Mouse (Mus musculus) embryonic facial prominence, embryonic 11.5 days (tissue): ENCODE data around the gene Cabp5. TPM values are rescaled to one million over a fixed set of nuclear protein-coding genes. Genes with fewer than 3 reads are reported as not detected.
"Not testable (repeated sequence)": the region's sequence is repeated elsewhere in the genome, so short reads cannot be mapped to it uniquely, and the experiment has no call there.

Experiments
- ATAC-seq: fragments of 200-750 bp; cut with Nextera tagmentation; replicated peaks from 2 replicates; pipeline ENCODE4 v1.8.0; 2017; ENCODE audit warnings: low read depth; ENCODE audit not compliant: insufficient number of reproducible peaks, low FRiP score, low TSS enrichment
- DNase-seq: peaks from one replicate; pipeline ENCODE4 v3.0.0-alpha.2; 2015; ENCODE audit warnings: low spot score
- H3K27ac ChIP-seq: fragments of 300-500 bp; sonication (generic); replicated peaks from 2 replicates; pipeline ENCODE4 v1.5.1; 2014; ENCODE audit warnings: mild to moderate bottlenecking, low read depth, low read length, control low read depth
- H3K27me3 ChIP-seq: fragments of 300-500 bp; sonication (generic); 2 replicates; pipeline ENCODE4 v1.6.1; 2014; ENCODE audit warnings: mild to moderate bottlenecking, low read length, moderate library complexity, mixed read lengths; ENCODE audit not compliant: control insufficient read depth, insufficient read depth
- H3K36me3 ChIP-seq: fragments of 300-500 bp; sonication (generic); replicated peaks from 2 replicates; pipeline ENCODE4 v1.6.1; 2014; ENCODE audit warnings: low read depth, mild to moderate bottlenecking, low read length, moderate library complexity, mixed read lengths; ENCODE audit not compliant: control insufficient read depth, insufficient read depth
- H3K4me1 ChIP-seq: fragments of 300-500 bp; sonication (generic); 2 replicates; pipeline ENCODE4 v1.6.1; 2014; ENCODE audit warnings: low read length, mixed read lengths; ENCODE audit not compliant: control insufficient read depth, insufficient read depth
- H3K4me2 ChIP-seq: fragments of 300-500 bp; sonication (generic); 2 replicates; pipeline ENCODE4 v1.6.1; 2014; ENCODE audit warnings: low read depth, mild to moderate bottlenecking, control low read depth, low read length, moderate library complexity
- H3K4me3 ChIP-seq: fragments of 300-500 bp; sonication (generic); 2 replicates; pipeline ENCODE4 v1.5.1; 2014; ENCODE audit warnings: low read depth, low read length, control low read depth
- H3K9ac ChIP-seq: fragments of 300-500 bp; sonication (generic); replicated peaks from 2 replicates; pipeline ENCODE4 v1.6.1; 2014; ENCODE audit warnings: mild to moderate bottlenecking, control low read depth, low read length
- H3K9me3 ChIP-seq: fragments of 300-500 bp; sonication (generic); replicated peaks from 2 replicates; pipeline ENCODE4 v1.6.1; 2016; ENCODE audit warnings: mild to moderate bottlenecking, low read length, inconsistent platforms, mixed read lengths; ENCODE audit not compliant: control insufficient read depth
- WGBS: fragments of 180-500 bp; shearing (Covaris S2); extraction: QIAGEN DNeasy Blood & Tissue Kit; methylation state at CpG from one replicate; pipeline ENCODE4 v1.1.7; 2014; 5-methylcytosine and 5-hydroxymethylcytosine counted together
- polyA plus RNA-seq: library from polyadenylated mRNA; unstranded; fragments of >200 nt; fragmentation: Nextera tagmentation; extraction: Ambion mirVana; gene quantifications from 2 replicates; pipeline ENCODE4 v1.2.1, GENCODE M21; 2014

Cabp5 gene
- not detected in 2 replicates for polyA plus RNA-seq

DNA sequence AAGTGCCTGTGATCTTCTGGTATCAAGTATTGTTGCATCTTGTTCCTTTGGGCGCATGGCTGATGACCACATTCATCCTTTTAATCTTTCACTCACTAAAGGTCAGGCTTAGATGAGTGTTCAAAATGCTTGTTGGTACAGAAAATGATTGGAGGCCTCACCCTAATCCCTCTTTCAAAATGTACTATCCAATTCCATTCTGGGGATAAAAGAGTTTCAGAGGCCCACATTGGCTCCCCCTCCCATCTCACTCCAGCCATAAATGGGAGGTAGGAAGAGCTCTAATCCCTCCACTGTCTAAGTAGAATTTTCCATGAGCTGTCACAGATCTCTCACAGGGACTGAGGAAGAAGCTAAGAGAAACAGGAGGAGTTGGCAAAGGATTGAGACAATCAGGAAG lies at the start of gene Cabp5:
Gene Cabp5 (plus strand): TSS at position 301 of the 400 bp plus-strand sequence.
- H3K9me3 ChIP-seq = no peaks in the 10 kb centered on the region
- no peak within 1 kb of the TSS for H3K4me2 ChIP-seq
- H3K27me3 ChIP-seq = no peaks in the 10 kb centered on the region
- no peaks in the 10 kb centered on the region for H3K36me3 ChIP-seq
- H3K27ac ChIP-seq = no peak within 1 kb of the TSS
- 78% methylated on average over 1 of the region's 1 CpGs for WGBS
- DNase-seq (no peak), ATAC-seq (no peak)
- no peaks in the 10 kb centered on the region for H3K4me1 ChIP-seq
- H3K4me3 ChIP-seq = no peak within 1 kb of the TSS
- H3K9ac ChIP-seq = no peak within 1 kb of the TSS

- peaks cover 4% of the 10 kb centered on the region for H3K36me3 ChIP-seq
- ATAC-seq = no peak
- no peak for DNase-seq
- H3K9me3 ChIP-seq = no peaks in the 10 kb centered on the region
- no peaks in the 10 kb centered on the region for H3K4me1 ChIP-seq
- H3K4me3 ChIP-seq = no peak overlapping the region
- H3K27me3 ChIP-seq = no peaks in the 10 kb centered on the region
- no peak overlapping the region for H3K4me2 ChIP-seq
- no peak overlapping the region for H3K27ac ChIP-seq
- no peak overlapping the region for H3K9ac ChIP-seq
Observed at GRCm38 (mm10) chr7:13355943-13356342, 42.0 kb upstream of the Cabp5 start.

GRCm38 (mm10) chr7:13380588-13380987 lies 17.3 kb upstream of the Cabp5 start:
- Histone ChIP-seq H3K27ac (no peak overlapping the region), H3K4me1 (no peaks in the 10 kb centered on the region), H3K36me3 (no peaks in the 10 kb centered on the region), H3K27me3 (no peaks in the 10 kb centered on the region), H3K9ac (no peak overlapping the region), H3K4me2 (no peak overlapping the region), H3K4me3 (no peak overlapping the region), H3K9me3 (no peaks in the 10 kb centered on the region)
- no peak for ATAC-seq
- WGBS = 75% methylated on average over 2 of the region's 2 CpGs
- no peak for DNase-seq

DNA sequence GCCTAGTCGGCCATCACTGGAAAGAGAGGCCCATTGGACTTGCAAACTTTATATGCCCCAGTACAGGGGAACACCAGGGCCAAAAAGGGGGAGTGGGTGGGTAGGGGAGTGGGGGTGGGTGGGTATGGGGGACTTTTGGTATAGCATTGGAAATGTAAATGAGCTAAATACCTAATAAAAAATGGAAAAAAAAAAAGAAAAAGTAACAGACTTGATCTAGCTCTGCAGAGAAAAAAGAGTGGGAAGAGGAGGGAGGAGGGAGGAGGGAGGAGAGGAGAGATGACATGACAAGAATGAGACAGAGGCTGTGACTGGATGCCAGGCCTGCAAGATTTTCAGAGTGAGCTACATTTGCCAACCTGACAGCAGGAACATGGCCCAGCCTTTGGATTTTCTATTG lies 52.6 kb downstream of the Cabp5 start, which contains the start of gene Bsph1:
Gene Bsph1 (plus strand): TSS at position 301 of the 400 bp plus-strand sequence.
- not testable (repeated sequence) for H3K36me3 ChIP-seq, H3K4me3 ChIP-seq, DNase-seq, H3K27me3 ChIP-seq, H3K9ac ChIP-seq, H3K27ac ChIP-seq, H3K4me1 ChIP-seq, H3K4me2 ChIP-seq, ATAC-seq, H3K9me3 ChIP-seq
- WGBS = 60% methylated on average over 1 of the region's 1 CpGs

Other genes with a start within 250 kb of the Cabp5 start
- not detected in 2 replicates for gene Vmn1r88, start 238.6 kb upstream of the Cabp5 start, polyA plus RNA-seq
- gene Vmn1r89, start 185.1 kb upstream of the Cabp5 start, polyA plus RNA-seq = not detected in 2 replicates
- gene Lig1, start 120.8 kb upstream of the Cabp5 start, polyA plus RNA-seq = 147 and 150 TPM in 2 replicates
- 5.0 and 5.1 TPM in 2 replicates for gene Zswim9, start 119.4 kb upstream of the Cabp5 start, polyA plus RNA-seq
- gene Pla2g4c, start 73.5 kb upstream of the Cabp5 start, polyA plus RNA-seq = 1.1 and 1.6 TPM in 2 replicates
- not detected in 2 replicates for gene Bsph1, start 52.7 kb downstream of the Cabp5 start, polyA plus RNA-seq
- not detected in 2 replicates for gene Bsph2, start 172.9 kb downstream of the Cabp5 start, polyA plus RNA-seq
- gene Sult2a5, start 225.8 kb downstream of the Cabp5 start, polyA plus RNA-seq = not detected in 2 replicates